Mouse (Mus musculus) lung, postnatal 0 days (tissue): ENCODE data around the gene Map2k5.

ENCODE experiments used
- CTCF ChIP-seq: IDR thresholded peaks from 2 replicates; pipeline ENCODE4 v1.5.1; 2016; ENCODE audit warnings: antibody characterized with exemption, mild to moderate bottlenecking
- EP300 ChIP-seq: IDR thresholded peaks from 2 replicates; pipeline ENCODE4 v1.6.1; 2016; ENCODE audit warnings: antibody characterized with exemption, mild to moderate bottlenecking, control low read depth

DNA sequence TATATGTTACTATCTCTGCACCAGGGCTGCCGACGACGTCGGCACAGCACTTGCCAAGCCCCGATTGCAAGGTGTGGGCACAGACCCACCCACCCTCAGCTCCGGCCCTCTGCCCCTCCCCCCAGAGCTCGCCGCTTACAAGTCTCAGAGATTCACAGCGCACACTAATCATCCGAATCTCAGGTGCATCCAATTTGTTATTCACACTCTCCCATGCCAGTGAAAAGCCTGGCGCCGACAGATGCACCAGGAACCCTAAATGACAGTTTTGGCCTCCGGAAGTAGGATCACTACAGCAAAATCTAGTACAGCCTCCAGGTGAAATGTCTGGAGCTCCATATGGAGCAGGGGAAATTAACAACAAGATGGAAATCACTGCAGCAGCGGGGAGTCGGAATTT, 147.4 kb downstream of the Map2k5 start:
- TF ChIP-seq CTCF: no peak
- TF ChIP-seq EP300: no peak
